Mouse (Mus musculus) fat pad, adult 2 months (tissue): Measurements from ENCODE around the gene Galnt4.
A peak's percentile ranks its signal among the peaks of the same experiment; 100 is the strongest.

Experiments
- DNase-seq: peaks from one replicate; pipeline ENCODE4 v3.0.0-alpha.2; 2011; ENCODE audit warnings: low read depth, low spot score; ENCODE audit errors: extremely low read depth

Galnt4 gene

DNA sequence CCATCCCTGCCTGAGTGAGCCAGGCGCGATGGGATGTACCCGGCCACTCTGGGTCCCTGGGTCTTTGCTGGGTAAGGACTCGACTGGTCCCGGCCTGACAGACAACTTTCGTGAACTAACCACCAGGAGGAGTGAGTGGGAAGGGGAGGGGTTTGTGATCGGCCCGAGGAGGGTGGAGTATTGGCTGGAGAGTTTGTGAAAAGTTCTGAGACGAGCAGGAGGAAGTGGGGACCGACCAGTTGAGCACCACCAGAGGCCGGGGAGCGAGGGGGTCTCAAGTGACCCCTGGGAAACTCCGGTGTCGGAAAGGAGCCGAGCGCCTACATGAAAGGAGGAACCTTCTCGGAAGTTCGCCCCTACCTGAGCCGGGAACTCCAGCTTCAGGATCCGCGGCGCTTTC is at the start of gene Galnt4:
Gene Galnt4 (plus strand): TSS at position 196 of the 400 bp plus-strand sequence.
- DNase-seq, result peak; percentile 34

- no peak for DNase-seq
These were observed 47.4 kb upstream of the Galnt4 start for GRCm38 (mm10) chr10:99060588-99060987.

DNA sequence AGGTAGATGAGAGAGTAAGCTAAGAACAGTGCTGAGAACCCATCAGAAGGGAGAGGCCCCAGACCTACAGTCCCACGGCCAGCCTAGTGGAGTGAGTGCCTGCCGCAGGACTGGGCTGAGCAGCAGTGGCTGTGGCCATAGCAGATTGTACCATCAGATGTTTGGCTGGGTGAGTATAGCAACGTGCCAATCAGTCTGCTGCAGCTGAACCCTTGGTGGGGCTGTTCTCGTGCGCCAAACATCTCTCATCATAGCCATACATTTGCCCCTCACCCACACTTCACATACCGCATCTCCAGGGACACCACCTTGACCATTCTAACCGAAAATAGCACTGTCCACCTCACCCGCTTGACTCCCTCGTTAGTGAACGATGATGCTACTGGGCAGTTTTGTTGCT is 46.5 kb upstream of the Galnt4 start:
- no peak for DNase-seq

DNA sequence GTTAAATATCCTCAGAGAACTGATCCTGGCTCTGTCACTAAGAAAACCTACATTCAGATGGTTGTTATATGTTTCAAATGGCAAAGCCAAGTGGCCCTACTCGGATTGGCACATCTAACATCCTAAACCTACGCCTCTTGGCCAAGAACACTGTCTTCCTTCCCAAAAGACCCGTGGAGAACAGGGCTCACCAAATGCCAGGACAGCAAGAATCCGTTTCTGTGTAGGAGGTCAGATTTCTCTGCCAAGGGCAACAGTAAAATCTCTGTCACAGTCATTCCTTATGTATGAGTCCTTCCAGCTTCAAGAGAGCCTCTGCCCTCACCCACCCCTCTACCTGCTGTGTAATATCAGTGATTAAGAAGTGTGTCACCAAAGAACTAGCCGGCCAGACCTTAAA is 45.4 kb upstream of the Galnt4 start:
- DNase-seq, result peak; percentile 93

DNA sequence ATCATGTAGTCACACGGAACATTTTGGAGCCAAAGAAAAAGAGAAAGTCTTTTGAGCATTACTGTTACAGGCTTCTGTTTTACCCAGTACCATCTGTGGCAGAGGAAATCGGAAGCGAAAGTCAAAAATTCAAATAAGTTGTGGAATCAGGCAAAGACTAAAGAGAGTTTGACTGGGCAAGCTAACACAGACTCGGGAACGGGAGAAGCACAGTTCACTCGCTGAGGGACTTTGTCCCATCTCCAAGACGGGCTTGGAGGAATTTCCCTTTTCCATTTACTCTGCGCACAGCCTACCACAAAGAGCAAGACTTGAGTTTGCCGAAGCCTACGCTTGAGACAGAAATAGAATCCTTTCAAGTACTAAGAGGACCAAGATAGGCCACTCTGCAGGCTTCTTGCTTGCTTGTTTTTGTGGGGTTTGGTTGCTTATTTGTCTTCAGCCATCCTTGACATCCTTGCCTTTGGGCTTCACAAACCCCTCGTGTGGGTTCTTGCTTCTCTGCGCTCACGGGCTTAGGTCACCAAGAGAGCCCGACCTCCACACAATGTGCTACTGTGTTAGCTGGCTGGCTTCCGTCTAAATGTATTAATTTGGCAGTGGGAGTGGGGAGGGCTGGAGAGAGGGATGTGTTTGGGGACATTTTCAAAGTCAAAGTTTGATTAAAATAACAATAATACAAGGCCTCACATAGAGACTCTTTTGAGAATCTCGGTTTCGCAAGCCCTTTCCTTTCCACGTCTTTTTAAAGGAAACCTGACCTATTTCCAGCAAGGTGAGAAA is 31.7 kb upstream of the Galnt4 start:
- no peak for DNase-seq

GRCm38 (mm10) chr10:99078621-99079020 is 29.3 kb upstream of the Galnt4 start:
- DNase-seq, result no peak

DNA sequence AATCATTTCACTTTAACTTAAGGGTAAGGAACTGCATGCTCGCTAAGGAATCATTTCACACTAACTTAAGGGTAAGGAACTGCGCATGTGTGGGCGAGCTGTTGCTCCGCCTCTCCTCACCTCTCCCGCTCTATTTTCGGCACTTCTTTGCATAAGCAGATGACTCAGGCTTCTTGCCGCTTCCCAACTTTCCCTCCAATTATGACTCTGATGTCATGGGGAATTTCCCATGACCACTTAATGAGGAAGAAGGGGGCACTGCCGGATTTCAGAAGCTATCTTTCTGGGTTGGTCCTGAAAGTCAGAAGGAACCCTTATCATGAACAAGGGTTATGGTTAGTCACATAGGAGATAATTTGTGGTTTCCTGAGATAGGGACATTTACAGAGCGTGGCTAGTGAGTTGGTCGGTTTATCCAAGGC is 26.4 kb upstream of the Galnt4 start:
- DNase-seq, result no peak

- no peak for DNase-seq
These were observed 24.4 kb upstream of the Galnt4 start for GRCm38 (mm10) chr10:99083431-99084003.

GRCm38 (mm10) chr10:99084397-99085239 is 23.3 kb upstream of the Galnt4 start:
- DNase-seq, result no peak

DNA sequence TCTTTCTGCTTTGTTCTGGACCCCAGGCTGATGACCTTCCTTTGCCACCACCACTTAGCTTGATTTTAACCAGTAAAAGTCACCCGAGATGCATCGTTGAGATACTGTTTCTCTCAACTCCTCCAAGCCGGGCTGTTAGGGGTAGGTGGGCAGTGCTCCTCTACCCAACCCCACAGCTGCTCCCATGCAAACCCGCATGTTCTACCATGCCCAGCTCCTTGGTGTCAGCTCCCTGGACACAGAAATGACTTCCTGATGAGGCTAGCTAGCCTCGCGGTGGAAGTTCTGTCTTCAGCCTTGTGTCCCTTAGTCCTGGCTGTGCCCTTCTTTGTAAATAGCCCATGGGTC is 22.7 kb upstream of the Galnt4 start:
- no peak for DNase-seq

DNA sequence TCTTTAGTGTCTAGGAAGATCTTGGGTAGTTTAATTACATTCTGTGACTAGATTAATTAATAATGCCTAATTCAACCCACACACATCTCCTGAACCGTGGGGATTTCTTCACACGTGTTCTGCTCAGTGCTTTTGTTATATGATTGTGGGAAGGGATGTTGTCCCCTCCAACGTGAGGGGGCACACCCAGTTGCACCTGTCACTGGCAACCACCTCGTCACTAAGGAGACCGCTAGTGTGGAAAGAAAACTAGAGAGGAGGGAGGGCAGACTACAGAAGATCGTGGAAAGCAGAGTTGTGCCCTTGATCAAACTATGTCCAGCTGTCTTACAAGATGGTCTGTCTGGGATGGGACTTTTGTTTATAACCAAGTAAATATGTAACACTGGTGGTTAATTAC is 21.9 kb upstream of the Galnt4 start:
- DNase-seq, result no peak

DNA sequence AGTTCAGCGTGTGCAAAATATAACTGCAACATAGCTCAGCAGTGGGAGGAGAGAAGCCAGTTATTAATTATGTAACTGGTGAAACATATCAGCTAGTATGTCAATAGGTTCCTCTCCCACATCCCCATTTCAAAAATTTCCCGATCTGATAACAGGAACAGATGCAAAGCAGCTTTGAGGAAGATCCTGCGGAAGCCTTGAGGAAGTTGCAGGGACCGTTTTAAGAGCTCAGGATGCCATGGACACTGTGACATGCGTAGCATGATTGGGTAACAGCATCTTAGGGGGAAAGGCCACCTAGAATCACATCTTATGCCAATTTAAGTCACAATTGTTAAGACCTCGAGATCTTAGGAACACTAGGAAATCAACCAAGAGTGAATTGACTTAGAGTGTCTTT is 18.1 kb upstream of the Galnt4 start:
- DNase-seq, result no peak

GRCm38 (mm10) chr10:99093364-99093763 is 14.6 kb upstream of the Galnt4 start:
- DNase-seq, result no peak

DNA sequence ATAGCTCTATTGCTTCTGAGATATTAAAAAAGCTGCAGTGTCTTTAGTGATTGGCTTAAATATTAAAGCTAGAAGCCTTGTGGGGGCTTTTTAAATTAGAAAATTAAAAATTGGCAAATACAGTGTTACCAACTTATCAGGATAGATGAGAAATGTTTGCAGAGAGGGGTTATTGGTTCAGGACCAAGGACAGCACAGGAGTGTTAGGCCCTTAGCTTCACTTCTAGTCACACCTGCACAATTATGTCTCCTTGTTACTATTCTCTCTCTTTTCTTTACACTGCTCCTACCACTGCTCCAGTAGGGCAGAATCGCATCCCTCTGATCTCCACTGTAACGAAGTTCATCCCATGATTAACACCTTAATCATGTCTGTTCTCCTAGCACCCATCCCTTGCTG is 12.8 kb upstream of the Galnt4 start:
- no peak for DNase-seq

DNA sequence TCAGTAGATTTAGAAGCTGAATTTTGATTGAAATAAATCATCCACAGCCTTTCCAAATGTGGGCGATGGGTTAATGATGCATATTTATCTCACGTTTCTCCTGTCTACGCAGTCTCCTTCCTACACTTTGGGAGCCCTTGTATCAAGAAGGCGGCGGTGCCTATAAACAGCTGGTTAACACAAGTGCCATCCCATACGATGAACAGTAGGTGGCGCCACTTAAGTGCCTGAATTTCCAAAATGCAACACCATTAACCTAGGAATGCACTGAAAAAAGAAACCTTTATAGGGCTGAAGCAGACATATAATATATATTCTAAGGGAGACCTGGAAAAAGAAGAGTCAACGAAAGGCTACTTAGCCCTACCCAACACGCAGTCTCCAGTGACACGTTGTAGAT is 10.6 kb upstream of the Galnt4 start:
- no peak for DNase-seq

DNA sequence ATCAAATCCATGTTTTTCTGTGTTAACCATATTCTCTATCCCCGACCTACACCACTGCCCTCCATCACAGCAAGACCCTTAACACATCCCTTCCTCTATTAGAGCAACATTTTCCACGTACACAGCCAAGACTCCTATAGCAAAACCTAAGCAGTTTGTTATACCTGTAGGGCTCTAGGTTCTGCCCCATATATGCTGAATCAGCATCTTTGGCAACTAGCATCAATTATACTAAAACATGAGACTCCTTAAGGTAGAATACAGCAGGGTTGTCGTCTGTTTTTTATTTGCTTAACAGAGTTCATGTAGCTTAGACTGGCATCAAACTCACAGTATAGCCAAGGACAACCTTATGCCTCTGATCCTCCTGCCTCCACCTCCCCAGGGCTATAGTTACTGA is 2.4 kb upstream of the Galnt4 start:
- DNase-seq, result no peak

DNA sequence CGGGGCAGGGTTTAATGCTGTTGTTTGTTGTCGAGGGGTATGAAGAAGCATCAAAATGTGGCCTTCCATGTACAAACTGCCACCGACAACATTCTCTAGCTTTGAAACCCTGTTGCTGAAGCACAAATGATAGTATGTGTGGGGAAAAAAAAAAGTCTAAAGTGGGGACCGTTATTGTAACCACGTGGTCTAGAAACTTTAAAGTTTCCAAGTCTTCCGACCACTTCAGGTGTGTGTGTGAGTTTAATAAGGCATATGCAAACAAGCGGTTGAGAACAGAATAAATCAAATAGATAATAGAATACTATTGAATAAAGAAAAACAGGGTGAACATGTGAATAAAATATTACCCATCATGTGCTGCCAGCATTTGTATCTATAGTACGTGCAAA is 1.7 kb upstream of the Galnt4 start:
- no peak for DNase-seq

DNA sequence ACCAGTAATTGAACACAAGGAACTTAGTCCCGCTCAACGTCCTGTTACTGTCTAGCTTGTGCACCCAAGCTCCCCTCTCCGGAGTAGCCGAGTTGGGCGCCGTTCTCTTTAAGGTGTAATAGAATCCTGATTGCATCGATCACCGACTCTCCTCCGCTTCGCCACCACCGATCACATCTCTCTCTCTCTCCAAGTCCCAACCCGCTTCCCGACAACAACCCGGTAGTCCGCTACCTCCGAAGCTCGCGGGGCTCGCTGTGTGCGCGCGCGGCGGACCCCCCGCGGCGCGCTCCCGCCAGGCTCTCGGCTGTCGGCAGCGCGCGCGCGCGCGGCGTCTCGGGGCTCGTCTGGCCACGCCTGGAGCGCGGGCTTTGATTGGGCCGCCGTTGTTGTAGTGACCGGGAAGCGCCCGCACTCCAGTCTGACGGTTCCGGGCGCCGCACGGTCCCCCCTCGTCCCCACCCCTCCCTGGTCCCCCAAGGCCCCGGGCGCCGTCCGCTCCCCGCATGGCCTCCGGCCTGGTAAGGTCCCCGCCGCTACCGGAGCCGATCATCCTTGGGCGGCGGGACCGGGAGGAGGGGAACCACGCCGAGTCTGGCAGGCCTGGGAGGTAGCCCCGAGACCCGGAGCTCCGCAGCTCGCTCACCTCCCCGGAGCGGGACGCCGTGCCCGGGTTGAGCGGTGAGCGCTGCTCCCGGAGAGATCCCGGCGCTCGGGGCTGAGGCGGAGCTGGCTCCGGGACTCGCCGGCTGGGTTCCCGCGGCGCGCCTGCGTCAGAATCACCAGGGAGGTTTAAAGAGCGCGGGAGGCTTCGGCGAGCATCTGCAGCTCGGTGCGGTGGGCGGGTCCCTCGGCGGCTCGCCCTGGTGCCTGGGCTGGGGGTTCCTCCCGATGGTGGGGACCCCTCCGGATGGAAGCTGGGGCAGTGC is 992 bp upstream of the Galnt4 start, which contains the start of gene Poc1b:
Gene Poc1b (plus strand): TSS at position 334 of the 929 bp plus-strand sequence.
- peak; percentile 18 for DNase-seq

GRCm38 (mm10) chr10:99108431-99108982 is 548 bp downstream of the Galnt4 start:
- no peak for DNase-seq

DNA sequence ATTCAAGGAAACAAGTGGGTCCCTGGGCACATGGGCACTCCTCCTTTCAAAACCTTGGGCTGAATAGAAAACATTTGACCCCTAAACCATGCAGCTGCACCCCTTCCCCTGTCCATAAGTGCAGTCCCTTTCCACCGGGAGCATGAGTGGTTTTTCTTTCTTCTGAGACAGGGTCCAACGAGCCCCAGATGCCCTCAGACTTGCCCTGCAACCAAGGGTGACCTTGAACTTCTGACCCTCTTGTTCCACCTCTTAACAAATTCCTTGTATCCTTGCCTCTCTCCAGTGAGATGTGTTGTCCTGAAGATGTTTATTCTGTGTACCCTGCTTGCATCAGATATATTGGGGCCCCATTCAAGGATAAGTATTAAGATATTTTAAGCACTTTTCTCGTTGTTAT is 5.6 kb downstream of the Galnt4 start:
- no peak for DNase-seq

DNA sequence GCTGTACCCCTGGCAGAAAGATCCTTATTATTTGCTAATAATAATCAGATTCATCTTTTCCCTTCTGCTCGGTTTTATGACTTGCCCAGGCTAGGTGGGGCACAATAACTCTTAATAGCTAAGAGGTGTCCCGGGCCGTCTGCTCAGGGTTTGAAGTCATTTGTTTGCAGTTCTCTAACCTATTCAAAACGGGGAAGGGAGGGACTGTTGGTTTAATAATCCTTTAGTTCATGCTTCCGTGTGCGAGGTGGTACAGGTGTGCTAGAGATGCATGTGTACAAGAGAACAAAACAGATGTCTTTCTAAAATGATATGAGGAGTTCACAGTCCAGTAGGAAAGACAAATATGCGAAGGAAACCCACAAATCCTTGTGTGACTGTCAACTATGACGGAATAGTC is 6.3 kb downstream of the Galnt4 start:
- no peak for DNase-seq
